Mouse (Mus musculus): Measurements from ENCODE around the gene Pde9a. TPM values are rescaled to one million over a fixed set of nuclear protein-coding genes. Genes with fewer than 3 reads are reported as not detected.

Gene Pde9a
- polyA plus RNA-seq, 1 experiment: 74.3 TPM

GRCm38 (mm10) chr17:31384968-31385627 lies 912 bp upstream of the Pde9a start:
- Histone ChIP-seq H3K4me1 (ENCODE audit: control insufficient read depth, insufficient read depth, low read length) (peaks cover 23% of the 10 kb centered on the region; the same call in 1 of the 2 replicates), H3K4me3 (ENCODE audit: insufficient read depth, low read depth, low read length) (no peak overlapping the region), H3K36me3 (ENCODE audit: control insufficient read depth, insufficient read depth, low read length) (no peaks in the 10 kb centered on the region), H3K27me3 (replicated peaks; ENCODE audit: control insufficient read depth, insufficient read depth, low read length) (no peaks in the 10 kb centered on the region), H3K27ac (ENCODE audit: insufficient read depth, low read depth, low read length) (no peak overlapping the region)
- DNase-seq: no peak
- 34% methylated on average over 8 of the region's 8 CpGs for WGBS
- TF ChIP-seq CTCF (conservative IDR thresholded peaks at IDR 0.05; ENCODE audit: insufficient read depth, insufficient read length, low read depth, low read length) (no peak), POLR2A (IDR thresholded peaks at IDR 0.05; ENCODE audit: low read depth, low read length) (no peak)

DNA sequence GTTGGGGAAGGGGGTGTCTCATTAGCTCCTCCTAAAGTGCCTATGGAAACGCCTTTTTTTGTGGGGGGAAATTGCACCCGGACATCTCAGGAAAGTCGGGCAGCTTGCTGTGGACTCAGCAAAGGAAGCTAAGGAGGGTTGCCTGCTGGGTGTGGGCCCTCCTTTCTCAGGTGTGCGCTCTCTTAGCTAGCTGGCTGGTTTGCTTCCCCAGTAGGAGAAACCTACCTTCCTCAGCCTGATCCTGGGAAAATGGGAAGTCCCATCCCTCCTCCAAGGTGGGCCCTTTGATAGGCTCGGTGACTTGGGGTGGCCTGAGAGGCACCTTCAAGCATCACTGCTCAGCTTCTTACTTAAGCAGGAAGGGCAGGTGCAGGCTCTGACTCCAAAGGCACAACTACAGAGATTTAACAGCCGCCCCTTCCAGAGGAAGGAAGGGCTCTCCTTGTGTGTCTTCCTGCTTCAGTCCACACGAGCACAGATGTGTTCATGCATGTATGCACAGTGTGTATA lies 811 bp downstream of the Pde9a start:
- peak; percentile 58 for DNase-seq
- Histone ChIP-seq H3K27ac (ENCODE audit: insufficient read depth, low read depth, low read length) (0 out of 2 replicates have a peak overlapping the region, but pooled peaks have one; percentile 43), H3K4me1 (ENCODE audit: control insufficient read depth, insufficient read depth, low read length) (peaks cover 25% of the 10 kb centered on the region), H3K36me3 (ENCODE audit: control insufficient read depth, insufficient read depth, low read length) (no peaks in the 10 kb centered on the region), H3K27me3 (replicated peaks; ENCODE audit: control insufficient read depth, insufficient read depth, low read length) (no peaks in the 10 kb centered on the region), H3K4me3 (ENCODE audit: insufficient read depth, low read depth, low read length) (peak overlapping the region; percentile 65)
- TF ChIP-seq POLR2A (IDR thresholded peaks at IDR 0.05; ENCODE audit: low read depth, low read length): no peak
- no peak for TF ChIP-seq CTCF (conservative IDR thresholded peaks at IDR 0.05; ENCODE audit: insufficient read depth, insufficient read length, low read depth, low read length)
- WGBS: 20% methylated on average over 7 of the region's 7 CpGs

DNA sequence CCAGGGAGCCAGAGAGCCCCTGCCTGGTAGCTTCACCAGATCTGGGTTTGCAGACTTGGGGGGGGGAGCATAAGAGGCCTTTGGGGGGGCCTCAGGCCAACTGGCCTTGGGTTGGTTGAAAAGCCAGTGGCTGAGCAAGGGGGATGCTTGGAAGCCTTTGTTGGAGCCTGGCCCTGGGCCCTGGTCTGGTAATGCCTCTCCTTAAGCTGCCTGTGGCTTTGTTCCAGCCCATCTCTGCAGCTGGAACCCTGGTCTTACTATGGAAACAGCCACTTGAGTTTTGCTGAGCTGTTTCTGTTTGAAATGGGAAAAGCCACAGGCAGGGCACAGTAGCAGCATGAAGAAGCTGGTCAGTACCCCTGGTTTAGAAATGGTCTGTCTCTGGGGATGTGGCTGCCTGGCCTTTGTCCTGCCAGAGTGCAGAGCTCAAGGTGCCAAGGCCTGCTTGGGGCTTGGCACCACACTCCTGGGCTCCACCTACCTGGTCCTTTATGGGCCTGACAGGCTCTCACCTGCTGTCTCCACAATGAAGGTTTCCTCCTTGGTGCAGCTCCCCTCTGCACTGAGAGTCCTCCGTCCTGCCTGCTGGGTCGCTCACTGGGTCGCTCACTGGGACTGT lies 3.5 kb downstream of the Pde9a start:
- peak; percentile 71 for DNase-seq
- WGBS: 79% methylated on average over 3 of the region's 3 CpGs
- peaks cover 36% of the 10 kb centered on the region for H3K4me1 ChIP-seq (ENCODE audit: control insufficient read depth, insufficient read depth, low read length)

GRCm38 (mm10) chr17:31391462-31391861 lies 5.5 kb downstream of the Pde9a start:
- H3K4me3 ChIP-seq (ENCODE audit: insufficient read depth, low read depth, low read length): no peak overlapping the region
- no peaks in the 10 kb centered on the region for H3K36me3 ChIP-seq (ENCODE audit: control insufficient read depth, insufficient read depth, low read length)
- H3K4me1 ChIP-seq (ENCODE audit: control insufficient read depth, insufficient read depth, low read length): peaks cover 31% of the 10 kb centered on the region
- WGBS: 38% methylated on average over 3 of the region's 3 CpGs
- peak; percentile 78 for DNase-seq
- peak overlapping the region; percentile 55; the same call in 1 of the 2 replicates for H3K27ac ChIP-seq (ENCODE audit: insufficient read depth, low read depth, low read length)
- TF ChIP-seq CTCF (conservative IDR thresholded peaks at IDR 0.05; ENCODE audit: insufficient read depth, insufficient read length, low read depth, low read length) (no peak), POLR2A (IDR thresholded peaks at IDR 0.05; ENCODE audit: low read depth, low read length) (no peak)
- no peaks in the 10 kb centered on the region for H3K27me3 ChIP-seq (replicated peaks; ENCODE audit: control insufficient read depth, insufficient read depth, low read length)

More for the DNA sequence above, 3.5 kb downstream of the Pde9a start:
- no peaks in the 10 kb centered on the region for H3K36me3 ChIP-seq (ENCODE audit: control insufficient read depth, insufficient read depth, low read length)
- H3K4me3 ChIP-seq (ENCODE audit: insufficient read depth, low read depth, low read length): no peak overlapping the region
- no peaks in the 10 kb centered on the region for H3K27me3 ChIP-seq (replicated peaks; ENCODE audit: control insufficient read depth, insufficient read depth, low read length)
- H3K27ac ChIP-seq (ENCODE audit: insufficient read depth, low read depth, low read length): no peak overlapping the region
- TF ChIP-seq POLR2A (IDR thresholded peaks at IDR 0.05; ENCODE audit: low read depth, low read length) (no peak), CTCF (conservative IDR thresholded peaks at IDR 0.05; ENCODE audit: insufficient read depth, insufficient read length, low read depth, low read length) (no peak)

GRCm38 (mm10) chr17:31392041-31392440 lies 6.0 kb downstream of the Pde9a start:
- peaks cover 31% of the 10 kb centered on the region for H3K4me1 ChIP-seq (ENCODE audit: control insufficient read depth, insufficient read depth, low read length)
- no peak overlapping the region for H3K4me3 ChIP-seq (ENCODE audit: insufficient read depth, low read depth, low read length)
- no peaks in the 10 kb centered on the region for H3K27me3 ChIP-seq (replicated peaks; ENCODE audit: control insufficient read depth, insufficient read depth, low read length)
- no peaks in the 10 kb centered on the region for H3K36me3 ChIP-seq (ENCODE audit: control insufficient read depth, insufficient read depth, low read length)
- TF ChIP-seq POLR2A (IDR thresholded peaks at IDR 0.05; ENCODE audit: low read depth, low read length) (no peak), CTCF (conservative IDR thresholded peaks at IDR 0.05; ENCODE audit: insufficient read depth, insufficient read length, low read depth, low read length) (no peak)
- whole genome bisulfite sequencing: 61% methylated on average over 5 of the region's 5 CpGs
- peak; percentile 63 for DNase-seq
- peak overlapping the region; percentile 61 for H3K27ac ChIP-seq (ENCODE audit: insufficient read depth, low read depth, low read length)

GRCm38 (mm10) chr17:31393811-31394210 lies 7.8 kb downstream of the Pde9a start:
- no peak overlapping the region for H3K4me3 ChIP-seq (ENCODE audit: insufficient read depth, low read depth, low read length)
- no peak overlapping the region for H3K27ac ChIP-seq (ENCODE audit: insufficient read depth, low read depth, low read length)
- no peak for DNase-seq
- H3K36me3 ChIP-seq (ENCODE audit: control insufficient read depth, insufficient read depth, low read length): no peaks in the 10 kb centered on the region
- WGBS: 56% methylated on average over 2 of the region's 2 CpGs
- H3K27me3 ChIP-seq (replicated peaks; ENCODE audit: control insufficient read depth, insufficient read depth, low read length): no peaks in the 10 kb centered on the region
- H3K4me1 ChIP-seq (ENCODE audit: control insufficient read depth, insufficient read depth, low read length): peaks cover 21% of the 10 kb centered on the region
- TF ChIP-seq CTCF (conservative IDR thresholded peaks at IDR 0.05; ENCODE audit: insufficient read depth, insufficient read length, low read depth, low read length): no peak

GRCm38 (mm10) chr17:31400294-31400693 lies 14.3 kb downstream of the Pde9a start:
- WGBS: 85% methylated on average over 6 of the region's 6 CpGs
- no peaks in the 10 kb centered on the region for H3K36me3 ChIP-seq (ENCODE audit: control insufficient read depth, insufficient read depth, low read length)
- H3K4me1 ChIP-seq (ENCODE audit: control insufficient read depth, insufficient read depth, low read length): no peaks in the 10 kb centered on the region
- H3K27ac ChIP-seq (ENCODE audit: insufficient read depth, low read depth, low read length): no peak overlapping the region
- no peak overlapping the region for H3K4me3 ChIP-seq (ENCODE audit: insufficient read depth, low read depth, low read length)
- no peaks in the 10 kb centered on the region for H3K27me3 ChIP-seq (replicated peaks; ENCODE audit: control insufficient read depth, insufficient read depth, low read length)
- no peak for DNase-seq
- TF ChIP-seq CTCF (conservative IDR thresholded peaks at IDR 0.05; ENCODE audit: insufficient read depth, insufficient read length, low read depth, low read length): no peak
- no peak for TF ChIP-seq POLR2A (IDR thresholded peaks at IDR 0.05; ENCODE audit: low read depth, low read length)
